Mouse (Mus musculus): ENCODE measurements around the gene Olfr957.

GRCm38 (mm10) chr9:39508998-39509397, 6.6 kb downstream of the Olfr957 start:
- peak; percentile 18 to 41 (median 32); a peak in 4 of 6 replicates for TF ChIP-seq CTCF (IDR thresholded peaks at IDR 0.05 in 2 of 3, conservative IDR thresholded peaks at IDR 0.05 in 1 of 3; ENCODE audit: control insufficient read depth in 1 of 3, insufficient read depth in 1 of 3, low read depth in 2 of 3, low read length in 3 of 3, poor library complexity in 1 of 3, severe bottlenecking in 1 of 3)
- no peak for TF ChIP-seq KAT2A (conservative IDR thresholded peaks at IDR 0.05; ENCODE audit: low read depth, low read length)
- TF ChIP-seq TCF12 (IDR thresholded peaks at IDR 0.05; ENCODE audit: low read depth, low read length): no peak
- TF ChIP-seq UBTF (IDR thresholded peaks at IDR 0.05; ENCODE audit: borderline replicate concordance, insufficient read depth, low read depth, low read length): no peak
- TF ChIP-seq MYC (IDR thresholded peaks at IDR 0.05; ENCODE audit: low read depth, low read length): no peak
- no peak for TF ChIP-seq SIN3A (IDR thresholded peaks at IDR 0.05; ENCODE audit: low read length)
- no peak for TF ChIP-seq MXI1 (IDR thresholded peaks at IDR 0.05; ENCODE audit: low read depth, low read length)
- TF ChIP-seq GATA1 (IDR thresholded peaks at IDR 0.05; ENCODE audit: low read depth, low read length): no peak
- TF ChIP-seq E2F4 (IDR thresholded peaks at IDR 0.05; ENCODE audit: borderline replicate concordance, low read depth, low read length): no peak
- TF ChIP-seq SMC3 (IDR thresholded peaks at IDR 0.05; ENCODE audit: low read depth, low read length): peak; percentile 22; the same call in 1 of the 2 replicates
- TF ChIP-seq ZC3H11A (IDR thresholded peaks at IDR 0.05; ENCODE audit: low read depth, low read length): no peak
- no peak for TF ChIP-seq EP300 (IDR thresholded peaks at IDR 0.05; ENCODE audit: low read depth in 1 of 2, low read length in 2 of 2)
- no peak for TF ChIP-seq MEF2A (IDR thresholded peaks at IDR 0.05; ENCODE audit: extremely low read depth, insufficient replicate concordance, low read depth, low read length, poor library complexity, severe bottlenecking)
- no peak for TF ChIP-seq CHD2 (IDR thresholded peaks at IDR 0.05; ENCODE audit: low read length)

All from MEL (cell line).